Mouse (Mus musculus) macrophage (primary cell): ENCODE measurements around the gene Pcnx4. TPM values are rescaled to one million over a fixed set of nuclear protein-coding genes. Genes with fewer than 3 reads are reported as not detected.
"Not testable (repeated sequence)": the region's sequence is repeated elsewhere in the genome, so short reads cannot be mapped to it uniquely, and the experiment has no call there.

Source experiments
- H3K27ac ChIP-seq: fragments of 350-480 bp; formaldehyde crosslinking; 2 replicates; pipeline ENCODE4 v1.9.0; 2021
- H3K36me3 ChIP-seq: fragments of 350-480 bp; formaldehyde crosslinking; 2 replicates; pipeline ENCODE4 v1.9.0; 2021; ENCODE audit errors: inconsistent target
- H3K4me3 ChIP-seq: fragments of 350-480 bp; formaldehyde crosslinking; 2 replicates; pipeline ENCODE4 v1.9.0; 2021; ENCODE audit errors: inconsistent target
- H3K79me2 ChIP-seq: fragments of 350-480 bp; formaldehyde crosslinking; 2 replicates; pipeline ENCODE4 v1.9.0; 2021; ENCODE audit errors: inconsistent target
- WGBS: methylation state at CpG from one replicate; pipeline ENCODE4 v1.1.7; 2026; ENCODE audit warnings: inconsistent platforms; ENCODE audit not compliant: missing documents; 5-methylcytosine and 5-hydroxymethylcytosine counted together
- polyA plus RNA-seq: library from polyadenylated mRNA; stranded (reverse); fragments of 250-400 nt; gene quantifications from 3 replicates; pipeline ENCODE4 v1.2.4, GENCODE M21; 2018; ENCODE audit warnings: inconsistent platforms

Gene Pcnx4
- polyA plus RNA-seq, 1 experiment from 2014 or later = 2.6 TPM

DNA sequence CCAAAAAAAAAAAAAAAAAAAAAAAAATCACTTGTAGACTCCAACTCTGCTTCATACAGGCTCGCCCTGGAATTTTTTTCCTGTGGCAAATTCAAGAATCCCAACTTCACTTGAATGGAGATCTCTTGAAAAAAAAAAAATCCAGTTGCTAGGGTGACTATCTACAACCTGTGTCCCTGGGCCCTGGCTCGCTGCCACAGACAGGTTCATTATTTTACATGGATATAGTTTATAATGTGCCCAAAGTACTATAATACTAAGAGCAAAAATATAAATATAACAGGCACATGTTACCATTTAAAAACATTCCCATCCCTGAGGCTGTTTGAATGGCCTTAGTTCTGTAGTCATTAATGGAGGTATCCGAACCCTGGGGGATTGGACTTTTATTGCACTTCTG is 584 bp upstream of the Pcnx4 start:
- WGBS = 89% methylated on average over 3 of the region's 3 CpGs
- H3K79me2 ChIP-seq = peaks cover 32% of the 10 kb centered on the region; the same call in 1 of the 2 replicates
- H3K36me3 ChIP-seq = no peaks in the 10 kb centered on the region
- no peak overlapping the region for H3K27ac ChIP-seq
- no peak overlapping the region for H3K4me3 ChIP-seq

GRCm38 (mm10) chr12:72538571-72538970 is 2.4 kb downstream of the Pcnx4 start:
- Histone ChIP-seq H3K36me3 (no peaks in the 10 kb centered on the region), H3K4me3 (no peak overlapping the region), H3K27ac (no peak overlapping the region), H3K79me2 (peaks cover 32% of the 10 kb centered on the region; the same call in 1 of the 2 replicates)
- 96% methylated on average over 10 of the region's 10 CpGs for WGBS

DNA sequence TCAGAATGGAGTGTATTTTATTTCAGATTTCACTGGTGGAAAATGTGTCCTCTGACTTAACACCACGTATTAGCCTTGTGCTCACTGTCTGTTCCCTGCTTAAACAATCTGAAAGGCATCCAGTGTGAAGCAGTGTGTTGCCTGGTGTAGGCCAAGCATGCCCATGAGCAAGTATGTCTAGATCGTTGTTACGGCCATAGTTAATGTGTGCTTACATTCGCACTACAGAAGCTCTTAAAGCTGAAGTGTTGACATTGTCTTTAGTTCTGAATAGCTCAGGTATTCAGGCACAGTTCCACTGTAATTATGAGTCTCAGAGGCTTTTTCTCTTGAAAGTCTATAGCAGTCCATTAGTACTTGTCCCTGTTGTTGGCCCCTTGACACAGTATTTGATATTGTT is 18.2 kb downstream of the Pcnx4 start:
- no peak overlapping the region for H3K4me3 ChIP-seq
- no peaks in the 10 kb centered on the region for H3K36me3 ChIP-seq
- 95% methylated on average over 4 of the region's 4 CpGs for WGBS
- no peaks in the 10 kb centered on the region for H3K79me2 ChIP-seq
- H3K27ac ChIP-seq = no peak overlapping the region

GRCm38 (mm10) chr12:72564281-72564795 is 28.2 kb downstream of the Pcnx4 start:
- Histone ChIP-seq H3K79me2 (no peaks in the 10 kb centered on the region), H3K4me3 (no peak overlapping the region), H3K27ac (no peak overlapping the region), H3K36me3 (no peaks in the 10 kb centered on the region)
- 93% methylated on average over 4 of the region's 4 CpGs for WGBS

- Histone ChIP-seq H3K36me3 (no peaks in the 10 kb centered on the region), H3K27ac (no peak overlapping the region), H3K4me3 (no peak overlapping the region), H3K79me2 (no peaks in the 10 kb centered on the region)
- WGBS = 93% methylated on average over 3 of the region's 3 CpGs
Observed at GRCm38 (mm10) chr12:72582021-72582420, 45.8 kb downstream of the Pcnx4 start.

DNA sequence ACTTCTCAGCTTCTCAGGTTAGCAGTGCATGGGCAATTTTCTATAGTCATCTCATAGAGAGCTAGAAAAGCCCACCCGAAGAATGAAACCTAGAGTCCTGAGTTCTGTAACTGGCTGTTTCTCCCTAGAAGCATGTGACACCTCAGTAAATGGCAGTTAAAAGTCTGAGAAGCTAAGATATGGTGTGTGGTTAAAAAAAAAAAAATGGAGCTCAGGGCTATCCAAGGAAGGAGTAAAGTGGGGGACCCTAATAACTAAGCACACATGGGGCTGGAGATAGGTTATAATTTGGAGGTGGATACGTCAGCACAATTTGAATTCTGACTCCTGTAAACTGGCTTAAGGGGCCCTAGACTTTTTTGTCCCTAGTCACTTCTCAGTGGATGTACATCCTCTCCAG is 46.9 kb downstream of the Pcnx4 start:
- Histone ChIP-seq H3K79me2 (no peaks in the 10 kb centered on the region), H3K27ac (no peak overlapping the region), H3K4me3 (no peak overlapping the region), H3K36me3 (no peaks in the 10 kb centered on the region)
- 79% methylated on average over 2 of the region's 2 CpGs for WGBS

GRCm38 (mm10) chr12:72585339-72585738 is 49.2 kb downstream of the Pcnx4 start:
- H3K36me3 ChIP-seq = no peaks in the 10 kb centered on the region
- H3K4me3 ChIP-seq = no peak overlapping the region
- no peak overlapping the region for H3K27ac ChIP-seq
- WGBS = 71% methylated on average over 1 of the region's 1 CpGs
- H3K79me2 ChIP-seq = no peaks in the 10 kb centered on the region

- no peak overlapping the region for H3K27ac ChIP-seq
- H3K79me2 ChIP-seq = no peaks in the 10 kb centered on the region
- H3K4me3 ChIP-seq = no peak overlapping the region
- H3K36me3 ChIP-seq = no peaks in the 10 kb centered on the region
Observed at GRCm38 (mm10) chr12:72592991-72593390, 56.8 kb downstream of the Pcnx4 start.

DNA sequence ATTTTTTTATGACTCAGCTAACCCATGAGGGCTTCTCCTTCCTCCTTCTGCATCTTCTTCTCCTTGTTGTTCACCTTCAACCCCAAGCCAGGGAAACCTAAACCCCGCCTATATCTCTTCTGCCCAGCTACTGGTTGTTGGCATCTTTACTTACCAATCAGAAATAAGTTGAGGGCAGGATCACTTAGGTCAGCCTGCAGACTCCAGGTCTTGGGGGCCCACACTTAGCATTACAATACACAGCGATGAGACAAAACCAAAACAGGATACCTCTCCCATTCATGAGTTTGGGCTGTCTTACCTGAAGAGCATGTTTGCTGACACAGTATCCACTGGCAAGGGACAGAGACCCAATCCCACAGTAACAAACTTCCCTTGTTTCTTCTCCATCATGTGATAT is 57.8 kb downstream of the Pcnx4 start:
- Histone ChIP-seq H3K36me3 (no peaks in the 10 kb centered on the region), H3K4me3 (no peak overlapping the region), H3K27ac (no peak overlapping the region), H3K79me2 (no peaks in the 10 kb centered on the region)
- 100% methylated on average over 2 of the region's 2 CpGs for WGBS

GRCm38 (mm10) chr12:72598731-72599130 is 62.5 kb downstream of the Pcnx4 start:
- not testable (repeated sequence) for H3K36me3 ChIP-seq, H3K27ac ChIP-seq, H3K79me2 ChIP-seq, H3K4me3 ChIP-seq
- WGBS = 60% methylated on average over 2 of the region's 2 CpGs

DNA sequence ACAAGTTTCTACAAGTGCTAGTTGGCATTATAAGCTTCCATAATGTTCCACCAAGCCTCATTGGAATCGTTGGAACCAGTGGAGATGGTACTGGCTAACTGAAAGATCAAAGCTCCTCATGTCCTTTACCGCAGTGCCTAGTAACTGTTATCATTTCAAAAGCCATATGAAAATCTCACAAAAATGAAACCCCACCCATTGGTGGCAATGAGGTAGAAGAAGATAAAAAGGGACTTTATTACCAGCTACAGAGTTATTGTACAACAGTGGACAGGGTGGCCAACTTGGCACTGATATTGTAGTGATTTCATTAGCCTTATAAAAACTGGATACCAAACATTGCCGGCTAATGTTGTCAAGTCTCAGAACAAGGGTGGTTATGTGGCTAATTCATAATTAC is 75.9 kb downstream of the Pcnx4 start:
- 88% methylated on average over 3 of the region's 3 CpGs for WGBS
- Histone ChIP-seq H3K27ac (no peak overlapping the region), H3K4me3 (no peak overlapping the region), H3K36me3 (no peaks in the 10 kb centered on the region), H3K79me2 (no peaks in the 10 kb centered on the region)

DNA sequence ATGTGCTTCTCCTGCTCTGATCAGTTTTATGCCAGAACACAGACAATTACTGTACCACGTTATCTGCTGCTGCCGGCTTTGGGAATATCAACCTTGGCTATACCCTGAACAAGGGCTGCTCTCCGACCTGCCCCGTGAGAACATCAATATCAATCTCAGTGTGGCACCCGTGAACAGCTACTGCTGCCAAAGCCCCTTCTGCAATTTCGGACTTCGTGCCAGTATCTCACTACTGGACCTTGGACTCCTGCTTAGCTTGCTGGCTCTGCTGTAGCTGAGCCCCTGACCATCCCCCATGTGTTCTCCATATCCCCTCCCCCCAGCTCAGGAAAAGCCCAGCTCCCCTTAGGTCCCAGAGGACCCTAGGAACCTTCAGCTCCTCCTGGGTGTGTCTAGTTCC is 84.7 kb downstream of the Pcnx4 start:
- H3K27ac ChIP-seq = no peak overlapping the region
- no peaks in the 10 kb centered on the region for H3K79me2 ChIP-seq
- no peak overlapping the region for H3K4me3 ChIP-seq
- WGBS = 91% methylated on average over 7 of the region's 7 CpGs
- no peaks in the 10 kb centered on the region for H3K36me3 ChIP-seq

- H3K79me2 ChIP-seq = no peaks in the 10 kb centered on the region
- H3K4me3 ChIP-seq = no peak overlapping the region
- 0% methylated on average over 1 of the region's 1 CpGs for WGBS
- H3K36me3 ChIP-seq = no peaks in the 10 kb centered on the region
- H3K27ac ChIP-seq = no peak overlapping the region
Observed at GRCm38 (mm10) chr12:72621441-72621840, 85.3 kb downstream of the Pcnx4 start.

DNA sequence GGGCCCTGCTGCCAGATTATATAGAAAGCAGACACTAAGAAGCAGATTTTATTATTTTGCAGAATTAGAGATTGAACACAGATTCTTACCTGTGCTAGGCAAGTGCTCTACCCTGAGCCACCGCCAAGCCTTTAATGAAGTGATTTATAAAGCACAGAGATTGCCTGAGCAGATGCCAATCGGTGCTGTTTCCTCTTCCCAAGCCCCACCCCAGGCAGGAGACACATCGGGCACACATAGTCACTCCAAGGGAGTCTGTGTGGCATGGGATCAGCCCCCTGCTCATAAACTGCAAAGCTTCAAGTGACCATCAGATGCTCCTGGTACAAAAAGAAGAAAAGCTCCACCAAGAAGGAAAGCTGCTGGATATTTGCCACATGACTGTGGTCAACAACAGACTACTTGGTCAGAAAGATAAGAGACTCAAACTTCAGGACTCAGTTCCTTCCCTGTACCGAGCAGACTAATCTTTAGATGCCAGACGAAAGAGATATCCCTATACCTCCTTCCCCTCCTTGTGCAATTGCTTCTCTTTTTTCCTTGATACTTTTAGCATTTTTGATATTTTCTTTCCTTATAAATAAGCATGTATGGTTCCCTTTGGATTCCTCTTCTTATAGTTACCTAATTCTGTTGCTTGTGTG is 86.8 kb downstream of the Pcnx4 start:
- WGBS = 2% methylated on average over 5 of the region's 5 CpGs
- no peaks in the 10 kb centered on the region for H3K79me2 ChIP-seq

GRCm38 (mm10) chr12:72628751-72629150 is 92.6 kb downstream of the Pcnx4 start:
- Histone ChIP-seq H3K27ac (no peak overlapping the region), H3K36me3 (no peaks in the 10 kb centered on the region), H3K79me2 (no peaks in the 10 kb centered on the region), H3K4me3 (no peak overlapping the region)
- 98% methylated on average over 7 of the region's 7 CpGs for WGBS

More for the DNA sequence above, 86.8 kb downstream of the Pcnx4 start:
- Histone ChIP-seq H3K36me3 (no peaks in the 10 kb centered on the region), H3K27ac (no peak overlapping the region), H3K4me3 (no peak overlapping the region)
